Mouse (Mus musculus): Measurements from ENCODE around the gene Foxn1. TPM values are rescaled to one million over a fixed set of nuclear protein-coding genes. Genes with fewer than 3 reads are reported as not detected.

The Foxn1 gene
- polyA plus RNA-seq, 1 experiment from 2014 or later: not detected

DNA sequence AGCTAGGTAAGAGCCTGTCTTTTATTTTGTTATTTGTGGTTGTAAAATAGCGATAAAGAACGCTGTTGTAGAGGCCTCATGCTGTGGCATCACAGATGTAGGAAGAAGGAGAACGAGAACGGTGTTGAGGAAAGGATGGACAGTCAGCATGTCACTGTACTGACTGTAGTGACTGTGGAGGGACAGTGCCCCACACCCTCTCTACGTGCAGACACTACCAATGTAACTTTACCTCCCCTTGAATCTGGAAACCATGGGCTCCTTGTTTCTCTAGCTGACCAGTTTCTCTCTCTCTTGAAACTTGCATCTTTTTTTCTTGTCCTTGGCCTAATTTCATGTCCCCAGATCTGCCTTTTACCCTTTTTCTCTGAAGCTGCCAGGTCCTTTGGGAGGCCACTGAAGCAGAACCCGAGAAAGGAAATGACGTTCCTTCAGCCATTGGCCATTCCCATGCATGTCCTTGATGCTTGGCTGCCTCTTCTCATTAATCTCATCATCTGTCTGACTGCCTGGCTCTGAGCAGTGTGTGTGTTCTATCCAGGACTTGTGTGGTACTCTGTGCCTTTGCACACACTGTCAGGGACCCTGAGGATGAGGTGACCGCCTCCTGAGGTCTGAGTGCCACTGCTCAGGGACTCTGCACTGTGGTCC lies 75.4 kb downstream of the Foxn1 start:
- Histone ChIP-seq H3K9ac (ENCODE audit: low read length) (no peak overlapping the region), H3K9me3 (ENCODE audit: control insufficient read depth, low read length) (no peaks in the 10 kb centered on the region), H3K27me3 (ENCODE audit: control insufficient read depth, insufficient read depth, low read length) (no peaks in the 10 kb centered on the region), H3K4me1 (ENCODE audit: control insufficient read depth, insufficient read depth, low read length) (0 out of 2 replicates have a peak, but pooled peaks cover 2% of the 10 kb centered on the region), H3K27ac (ENCODE audit: low read depth, low read length) (no peak overlapping the region), H3K36me3 (ENCODE audit: control insufficient read depth, insufficient read depth, low read length) (peaks cover 34% of the 10 kb centered on the region), H3K4me3 (ENCODE audit: low read depth, low read length) (no peak overlapping the region), H3K4me2 (no peak overlapping the region)
- DNase-seq (ENCODE audit: low spot score, missing footprints) (no peak), ATAC-seq (ENCODE audit: low FRiP score) (no peak)
- 83% methylated on average over 8 of the region's 8 CpGs for WGBS

Other genes with a start within 250 kb of the Foxn1 start
- gene Traf4, start 221.0 kb downstream of the Foxn1 start, polyA plus RNA-seq (2014; fragmentation: Nextera tagmentation; extraction: Ambion mirVana): 72.0 and 79.7 TPM in 2 replicates
- 6.4 and 7.1 TPM in 2 replicates for gene Nek8, start 209.9 kb downstream of the Foxn1 start, polyA plus RNA-seq (2014; fragmentation: Nextera tagmentation; extraction: Ambion mirVana)
- 7.9 and 8.5 TPM in 2 replicates for gene Tlcd1, start 209.8 kb downstream of the Foxn1 start, polyA plus RNA-seq (2014; fragmentation: Nextera tagmentation; extraction: Ambion mirVana)
- gene Rpl23a, start 203.0 kb downstream of the Foxn1 start, polyA plus RNA-seq (2014; fragmentation: Nextera tagmentation; extraction: Ambion mirVana): 1,223 and 1,245 TPM in 2 replicates
- gene Rab34, start 198.1 kb downstream of the Foxn1 start, polyA plus RNA-seq (2014; fragmentation: Nextera tagmentation; extraction: Ambion mirVana): 54.7 and 55.1 TPM in 2 replicates
- 0.99 and 1.0 TPM in 2 replicates for gene Proca1, start 193.2 kb downstream of the Foxn1 start, polyA plus RNA-seq (2014; fragmentation: Nextera tagmentation; extraction: Ambion mirVana)
- gene Sdf2, start 140.8 kb downstream of the Foxn1 start, polyA plus RNA-seq (2014; fragmentation: Nextera tagmentation; extraction: Ambion mirVana): 55.0 and 58.5 TPM in 2 replicates
- 25.2 and 25.5 TPM in 2 replicates for gene Supt6, start 140.6 kb downstream of the Foxn1 start, polyA plus RNA-seq (2014; fragmentation: Nextera tagmentation; extraction: Ambion mirVana)
- 61.2 and 70.4 TPM in 2 replicates for gene 2610507B11Rik, start 124.8 kb downstream of the Foxn1 start, polyA plus RNA-seq (2014; fragmentation: Nextera tagmentation; extraction: Ambion mirVana)
- 0.27 and 0.37 TPM in 2 replicates for gene BC030499, start 95.7 kb downstream of the Foxn1 start, polyA plus RNA-seq (2014; fragmentation: Nextera tagmentation; extraction: Ambion mirVana)
- gene Spag5, start 85.0 kb downstream of the Foxn1 start, polyA plus RNA-seq (2014; fragmentation: Nextera tagmentation; extraction: Ambion mirVana): 51.5 and 57.1 TPM in 2 replicates
- gene Aldoc, start 63.6 kb downstream of the Foxn1 start, polyA plus RNA-seq (2014; fragmentation: Nextera tagmentation; extraction: Ambion mirVana): 1.0 and 1.3 TPM in 2 replicates
- gene Pigs, start 58.1 kb downstream of the Foxn1 start, polyA plus RNA-seq (2014; fragmentation: Nextera tagmentation; extraction: Ambion mirVana): 50.9 and 56.3 TPM in 2 replicates
- 63.4 and 71.7 TPM in 2 replicates for gene Unc119, start 43.1 kb downstream of the Foxn1 start, polyA plus RNA-seq (2014; fragmentation: Nextera tagmentation; extraction: Ambion mirVana)
- gene Slc13a2, start 35.7 kb upstream of the Foxn1 start, polyA plus RNA-seq (2014; fragmentation: Nextera tagmentation; extraction: Ambion mirVana): not detected in 2 replicates
- gene Slc46a1, start 79.1 kb upstream of the Foxn1 start, polyA plus RNA-seq (2014; fragmentation: Nextera tagmentation; extraction: Ambion mirVana): 20.5 TPM in 2 replicates
- gene Sarm1, start 111.2 kb upstream of the Foxn1 start, polyA plus RNA-seq (2014; fragmentation: Nextera tagmentation; extraction: Ambion mirVana): 18.1 and 20.1 TPM in 2 replicates
- 145 and 151 TPM in 2 replicates for gene Vtn, start 112.5 kb upstream of the Foxn1 start, polyA plus RNA-seq (2014; fragmentation: Nextera tagmentation; extraction: Ambion mirVana)
- gene Sebox, start 116.9 kb upstream of the Foxn1 start, polyA plus RNA-seq (2014; fragmentation: Nextera tagmentation; extraction: Ambion mirVana): not detected in 2 replicates
- gene Tmem199, start 125.6 kb upstream of the Foxn1 start, polyA plus RNA-seq (2014; fragmentation: Nextera tagmentation; extraction: Ambion mirVana): 82.4 and 91.3 TPM in 2 replicates
- 135 and 139 TPM in 2 replicates for gene Poldip2, start 125.6 kb upstream of the Foxn1 start, polyA plus RNA-seq (2014; fragmentation: Nextera tagmentation; extraction: Ambion mirVana)
- gene Tnfaip1, start 149.8 kb upstream of the Foxn1 start, polyA plus RNA-seq (2014; fragmentation: Nextera tagmentation; extraction: Ambion mirVana): 76.7 and 83.1 TPM in 2 replicates
- 109 and 110 TPM in 2 replicates for gene Ift20, start 149.8 kb upstream of the Foxn1 start, polyA plus RNA-seq (2014; fragmentation: Nextera tagmentation; extraction: Ambion mirVana)
- gene Tmem97, start 164.2 kb upstream of the Foxn1 start, polyA plus RNA-seq (2014; fragmentation: Nextera tagmentation; extraction: Ambion mirVana): 71.6 and 75.5 TPM in 2 replicates